Mouse (Mus musculus) intestine, postnatal 0 days (tissue): ENCODE measurements at regions not wholly inside any gene's neighbourhood (a gene's known extent, or its start where the extent isn't known, plus 50 kb on each side); places are given as distances from the start of the nearest gene placed in this dataset.

ENCODE experiments used
- ATAC-seq: fragments of 200-750 bp; cut with Nextera tagmentation; 2 replicates; pipeline ENCODE4 v1.8.0; 2017; ENCODE audit warnings: mild to moderate bottlenecking, moderate TSS enrichment, moderate library complexity
- H3K27ac ChIP-seq: fragments of 300-500 bp; sonication (generic); 2 replicates; pipeline ENCODE4 v1.5.1; 2014; ENCODE audit warnings: mild to moderate bottlenecking, low read depth, low read length, moderate library complexity
- H3K27me3 ChIP-seq: fragments of 300-500 bp; sonication (generic); replicated peaks from 2 replicates; pipeline ENCODE4 v1.6.1; 2014; ENCODE audit warnings: low read length, mixed read lengths; ENCODE audit not compliant: control insufficient read depth, insufficient read depth
- H3K36me3 ChIP-seq: fragments of 300-500 bp; sonication (generic); 2 replicates; pipeline ENCODE4 v1.6.1; 2014; ENCODE audit warnings: mild to moderate bottlenecking, moderate library complexity; ENCODE audit not compliant: control insufficient read depth, insufficient read depth
- H3K4me1 ChIP-seq: fragments of 300-500 bp; sonication (generic); replicated peaks from 2 replicates; pipeline ENCODE4 v1.6.1; 2014; ENCODE audit warnings: antibody characterized with exemption, low read length, mixed read lengths; ENCODE audit not compliant: control insufficient read depth, insufficient read depth
- H3K4me2 ChIP-seq: fragments of 300-500 bp; sonication (generic); replicated peaks from 2 replicates; pipeline ENCODE4 v1.6.1; 2014; ENCODE audit warnings: low read depth, mild to moderate bottlenecking, moderate library complexity
- H3K4me3 ChIP-seq: fragments of 300-500 bp; sonication (generic); 2 replicates; pipeline ENCODE4 v1.5.1; 2014; ENCODE audit warnings: low read depth, low read length
- H3K9ac ChIP-seq: fragments of 300-500 bp; sonication (generic); 2 replicates; pipeline ENCODE4 v1.6.1; 2014; ENCODE audit warnings: mild to moderate bottlenecking, low read depth, low read length
- H3K9me3 ChIP-seq: fragments of 300-500 bp; sonication (generic); 2 replicates; pipeline ENCODE4 v1.6.1; 2016; ENCODE audit warnings: mixed run types; ENCODE audit not compliant: control insufficient read depth
- CTCF ChIP-seq: sonication (generic); IDR thresholded peaks from 2 replicates; pipeline ENCODE4 v1.5.1; 2016; ENCODE audit warnings: low read depth, mild to moderate bottlenecking, control low read depth, antibody characterized with exemption, moderate library complexity
- WGBS: fragments of 180-500 bp; shearing (Covaris S2); extraction: QIAGEN DNeasy Blood & Tissue Kit; methylation state at CpG from one replicate; pipeline ENCODE4 v1.1.7; 2014; 5-methylcytosine and 5-hydroxymethylcytosine counted together

DNA sequence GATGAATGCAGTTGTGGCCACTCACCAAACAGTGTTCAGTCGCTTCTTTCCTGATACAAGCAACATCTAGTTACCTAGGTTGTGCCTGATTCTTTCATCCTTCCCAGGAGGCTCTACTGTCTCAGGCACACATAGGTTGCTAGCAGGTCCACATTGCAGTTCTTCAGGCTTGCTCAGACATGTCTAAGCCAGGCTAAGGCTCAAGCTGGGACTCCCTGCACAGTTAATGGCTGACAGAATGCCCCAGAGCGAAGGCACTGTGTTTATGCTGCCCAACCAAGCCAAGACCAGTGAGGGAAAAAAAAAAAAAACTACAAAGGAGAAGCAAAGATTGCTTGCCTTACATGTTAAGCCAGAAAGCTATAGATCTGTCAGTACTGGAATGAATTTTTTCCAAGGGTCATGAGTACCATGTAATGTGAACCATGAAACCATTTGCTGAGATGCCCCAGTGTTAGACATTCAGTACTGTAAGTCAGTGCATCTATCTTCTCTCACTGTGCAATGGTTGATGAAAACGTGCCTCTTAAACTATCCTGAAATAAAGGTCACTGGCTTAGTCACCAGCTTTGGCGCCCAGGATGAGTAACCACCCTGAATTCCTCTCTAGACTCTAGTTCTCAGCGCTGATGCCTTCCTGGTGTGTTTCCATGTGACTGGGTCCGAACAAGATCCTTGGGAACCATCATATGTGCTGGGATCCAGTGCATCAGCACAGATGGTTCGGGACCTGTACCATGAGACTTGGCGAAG, 152.8 kb upstream of the Zfp703 start:
- ATAC-seq: no peak
- no peaks in the 10 kb centered on the region for H3K4me1 ChIP-seq
- no peak overlapping the region for H3K9ac ChIP-seq
- H3K36me3 ChIP-seq: no peaks in the 10 kb centered on the region
- no peak overlapping the region for H3K4me2 ChIP-seq
- H3K27me3 ChIP-seq: no peaks in the 10 kb centered on the region
- 88% methylated on average over 8 of the region's 8 CpGs for WGBS
- no peak overlapping the region for H3K27ac ChIP-seq
- no peaks in the 10 kb centered on the region for H3K9me3 ChIP-seq
- no peak overlapping the region for H3K4me3 ChIP-seq
- TF ChIP-seq CTCF: no peak

DNA sequence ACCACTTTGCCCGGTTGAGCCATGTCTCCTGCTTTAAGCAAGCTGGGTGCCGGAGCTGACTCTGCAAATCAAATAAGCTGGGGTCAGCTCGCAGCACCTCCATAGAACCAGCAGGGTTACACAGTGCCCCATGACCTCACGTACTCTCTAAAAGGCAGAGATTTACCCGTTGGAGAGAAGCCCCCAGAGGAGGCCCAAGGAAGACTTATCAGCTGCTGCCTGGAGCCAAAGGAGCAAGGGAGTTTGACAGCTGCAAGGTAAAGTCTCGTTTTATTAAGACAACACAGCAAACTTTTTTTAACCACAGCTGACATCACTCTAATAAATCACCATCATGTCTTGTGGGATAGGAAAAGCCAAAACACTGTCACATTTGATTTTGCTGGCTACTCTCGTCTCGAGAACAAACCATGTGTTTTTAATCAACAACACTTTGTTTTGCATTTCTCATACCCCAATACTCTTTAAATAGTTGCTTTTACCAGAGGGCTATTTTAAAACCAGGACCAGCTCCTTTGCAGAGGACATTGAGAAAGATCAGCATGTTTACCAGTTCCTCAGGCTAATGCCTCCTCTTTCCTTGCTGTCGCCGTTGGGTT, 148.7 kb upstream of the Zfp703 start:
- no peaks in the 10 kb centered on the region for H3K27me3 ChIP-seq
- no peak for ATAC-seq
- 40% methylated on average over 10 of the region's 10 CpGs for WGBS

DNA sequence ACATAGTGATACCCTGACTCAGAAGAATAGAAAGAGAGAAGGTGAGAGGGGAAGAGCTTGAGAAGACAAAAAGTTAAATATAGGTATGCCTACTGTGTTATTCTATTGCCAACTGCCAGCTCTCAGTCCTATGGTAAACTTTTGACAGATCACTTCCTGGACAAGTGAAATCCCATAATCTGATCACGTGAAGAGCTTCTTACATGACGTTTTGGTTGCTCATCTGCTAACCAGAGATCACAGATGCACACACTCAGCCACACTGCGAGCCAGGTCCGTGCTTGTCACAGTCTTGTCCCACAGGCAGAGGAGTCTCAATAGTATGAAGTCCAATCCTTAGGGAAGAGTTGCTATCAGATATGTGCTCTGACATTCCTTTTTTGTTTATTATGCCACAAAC, 147.8 kb upstream of the Zfp703 start:
- TF ChIP-seq CTCF: no peak
- H3K4me2 ChIP-seq: no peak overlapping the region
- no peak overlapping the region for H3K27ac ChIP-seq
- H3K4me3 ChIP-seq: no peak overlapping the region
- ATAC-seq: no peak
- no peaks in the 10 kb centered on the region for H3K36me3 ChIP-seq
- 0 out of 2 replicates have a peak, but pooled peaks cover 4% of the 10 kb centered on the region for H3K4me1 ChIP-seq
- no peaks in the 10 kb centered on the region for H3K9me3 ChIP-seq
- H3K27me3 ChIP-seq: no peaks in the 10 kb centered on the region
- WGBS: 79% methylated on average over 4 of the region's 4 CpGs
- H3K9ac ChIP-seq: no peak overlapping the region

More for the DNA sequence above, 148.7 kb upstream of the Zfp703 start:
- Histone ChIP-seq H3K4me2 (no peak overlapping the region), H3K4me1 (0 out of 2 replicates have a peak, but pooled peaks cover 4% of the 10 kb centered on the region), H3K4me3 (no peak overlapping the region), H3K9me3 (no peaks in the 10 kb centered on the region), H3K27ac (no peak overlapping the region), H3K9ac (no peak overlapping the region), H3K36me3 (no peaks in the 10 kb centered on the region)
- no peak for TF ChIP-seq CTCF

DNA sequence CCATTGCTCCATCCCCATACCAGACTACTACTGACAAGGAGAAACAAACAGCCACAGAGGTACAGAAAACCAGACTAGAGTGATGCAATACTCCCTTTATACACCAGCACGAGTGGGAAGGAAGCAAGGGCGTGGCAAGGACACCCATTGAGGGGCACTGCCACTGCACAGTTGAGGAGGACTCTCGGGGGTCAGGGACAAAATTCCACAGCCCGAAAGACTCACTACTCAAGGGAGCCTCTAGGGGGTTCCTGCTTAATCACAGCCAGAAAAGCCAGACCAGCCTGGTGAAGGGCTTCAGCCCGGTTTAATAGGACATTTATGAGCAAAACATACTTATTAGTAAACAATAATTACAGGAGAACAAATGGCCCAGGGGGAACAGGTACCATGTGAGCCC, 146.0 kb upstream of the Zfp703 start:
- peak; percentile 47 for TF ChIP-seq CTCF
- 36% methylated on average over 5 of the region's 5 CpGs for WGBS

DNA sequence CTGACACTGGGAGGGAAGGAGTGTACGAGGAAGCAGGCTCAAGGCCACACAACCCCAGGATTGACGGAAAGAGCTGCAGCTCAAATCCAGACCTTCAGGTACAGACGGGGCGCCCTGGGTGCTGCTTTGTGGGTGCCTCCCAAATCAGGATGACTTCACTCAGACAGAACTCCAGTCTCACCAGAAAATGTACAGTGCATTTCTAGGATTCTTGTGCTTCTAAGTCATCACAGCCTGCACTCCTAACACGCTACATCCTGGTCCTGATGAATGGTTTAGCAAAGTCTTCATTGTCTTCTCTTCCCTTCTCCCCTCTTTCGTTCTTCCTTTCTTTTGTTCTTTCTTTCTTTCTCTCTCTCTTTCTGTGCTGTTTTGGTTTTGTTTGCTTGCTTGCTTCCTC, 145.3 kb upstream of the Zfp703 start:
- H3K9ac ChIP-seq: no peak overlapping the region
- H3K36me3 ChIP-seq: no peaks in the 10 kb centered on the region
- 0 out of 2 replicates have a peak, but pooled peaks cover 4% of the 10 kb centered on the region for H3K4me1 ChIP-seq
- 47% methylated on average over 6 of the region's 6 CpGs for WGBS
- no peak overlapping the region for H3K4me3 ChIP-seq
- no peak for ATAC-seq
- no peaks in the 10 kb centered on the region for H3K27me3 ChIP-seq
- H3K4me2 ChIP-seq: no peak overlapping the region
- no peak for TF ChIP-seq CTCF
- H3K9me3 ChIP-seq: no peaks in the 10 kb centered on the region
- no peak overlapping the region for H3K27ac ChIP-seq

More for the DNA sequence above, 146.0 kb upstream of the Zfp703 start:
- no peaks in the 10 kb centered on the region for H3K27me3 ChIP-seq
- H3K4me2 ChIP-seq: no peak overlapping the region
- H3K4me1 ChIP-seq: 0 out of 2 replicates have a peak, but pooled peaks cover 4% of the 10 kb centered on the region
- H3K4me3 ChIP-seq: no peak overlapping the region
- H3K27ac ChIP-seq: no peak overlapping the region
- no peaks in the 10 kb centered on the region for H3K36me3 ChIP-seq
- H3K9me3 ChIP-seq: no peaks in the 10 kb centered on the region
- ATAC-seq: 0 out of 2 replicates have a peak, but pooled peaks have one; percentile 7
- no peak overlapping the region for H3K9ac ChIP-seq

DNA sequence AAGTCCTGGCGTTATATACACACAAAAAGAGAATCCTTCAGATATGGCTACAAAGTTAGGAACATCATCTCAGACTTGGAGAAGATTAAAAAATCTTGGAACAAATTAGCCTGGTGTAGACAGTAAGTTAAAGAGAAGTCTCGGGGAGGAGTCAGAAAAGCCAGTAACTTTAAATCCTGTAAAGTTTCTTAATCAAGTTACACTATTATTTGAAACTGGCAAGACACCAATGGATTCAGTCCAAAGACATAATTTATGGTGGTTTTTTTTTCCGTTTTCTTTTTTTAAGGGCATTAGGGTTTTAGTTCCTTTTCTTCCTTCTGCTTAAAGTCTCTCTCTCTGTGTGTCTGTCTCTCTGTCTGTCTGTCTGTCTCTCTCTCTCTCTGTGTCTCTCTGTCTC, 144.6 kb upstream of the Zfp703 start:
- no peak overlapping the region for H3K4me3 ChIP-seq
- H3K9ac ChIP-seq: no peak overlapping the region
- WGBS: 68% methylated on average over 3 of the region's 3 CpGs
- no peak for TF ChIP-seq CTCF
- no peak overlapping the region for H3K4me2 ChIP-seq
- no peak for ATAC-seq
- no peak overlapping the region for H3K27ac ChIP-seq
- no peaks in the 10 kb centered on the region for H3K27me3 ChIP-seq
- no peaks in the 10 kb centered on the region for H3K36me3 ChIP-seq
- no peaks in the 10 kb centered on the region for H3K9me3 ChIP-seq
- H3K4me1 ChIP-seq: 0 out of 2 replicates have a peak, but pooled peaks cover 4% of the 10 kb centered on the region
